9 mouse cellular contexts compared by ENCODE assay signal in genomic region chr6:97405311-97405710, GRCm38 (mm10).
DNase-seq lines count a peak whose midpoint lies in the region; TF ChIP-seq lines count a peak whose summit lies in the region.
"Had no signal": no experiment of that assay in that cellular context is flagged by ENCODE, and none has a peak within 500 bp of the region (broad histone marks: within the 10 kb centered on the region; RNA-seq: fewer than 3 reads in every experiment).

No protein-coding gene starts in this region.

- TF ChIP-seq POLR2A in cerebellum, adult 2 months (IDR thresholded peaks at IDR 0.05; ENCODE audit: borderline replicate concordance, insufficient read depth, low read length), result no peak

- H3K27ac ChIP-seq in cerebellum, adult 2 months (ENCODE audit: insufficient read depth, low read length), result peak overlapping the region; percentile 15; the same call in 1 of the 2 replicates

- 69% methylated on average over 7 of the region's 7 CpGs for WGBS in cerebellum, adult 2 months

- TF ChIP-seq CTCF in cerebellum, adult 2 months (IDR thresholded peaks at IDR 0.05; ENCODE audit: borderline replicate concordance, insufficient read depth, low read depth, low read length), result no peak

- H3K4me1 ChIP-seq in cerebellum, adult 2 months (ENCODE audit: control insufficient read depth, insufficient read depth, low read length), result no peaks in the 10 kb centered on the region

- H3K4me3 ChIP-seq in cerebellum, adult 2 months (replicated peaks; ENCODE audit: insufficient read depth, low read depth, low read length), result no peak overlapping the region
- H3K4me3 ChIP-seq: megakaryocyte, embryonic 14.5 days had no signal

- peak in 1 of 2 experiments; percentile 33 for DNase-seq in cerebellum, adult 2 months
- no peak for DNase-seq in cerebellum, postnatal 25 days
- peak; percentile 15 for DNase-seq in ovary, adult 18-20 months (ENCODE audit: low spot score)
- no peak for DNase-seq in ovary, postnatal 36 days (ENCODE audit: low spot score)
- peak; percentile 45 for DNase-seq in heart, postnatal 4 days
- DNase-seq in urinary bladder, postnatal 4 days (ENCODE audit: low spot score in 2 of 2), result no peak
- DNase-seq in retina, embryonic 14.5 days (ENCODE audit: low spot score), result no peak
- no peak for DNase-seq in adrenal gland, postnatal 4 days (ENCODE audit: low spot score in 2 of 2)

- H3K27me3 ChIP-seq in cerebellum, adult 2 months (ENCODE audit: control insufficient read depth, insufficient read depth, low read length), result no peaks in the 10 kb centered on the region

Comparison
In these comparisons a context has a peak if more than half of its experiments do, and no peak if none do; other contexts are left out.
1. DNase-seq: peak in ovary, adult 18-20 months (single experiment) and heart, postnatal 4 days (single experiment); none in cerebellum, postnatal 25 days (0 of 2), ovary, postnatal 36 days (single experiment), urinary bladder, postnatal 4 days (0 of 2), retina, embryonic 14.5 days (single experiment) and adrenal gland, postnatal 4 days (0 of 2).